Mouse (Mus musculus) bone marrow macrophage, adult 2 months (primary cell): ENCODE measurements at regions not wholly inside any gene's neighbourhood (a gene's known extent, or its start where the extent isn't known, plus 50 kb on each side); places are given as distances from the start of the nearest gene placed in this dataset.

Source experiments
- CTCF ChIP-seq: IDR thresholded peaks from 2 replicates; pipeline ENCODE4 v1.5.1; 2012; ENCODE audit warnings: low read depth, mild to moderate bottlenecking, low read length, moderate library complexity
- POLR2A ChIP-seq: IDR thresholded peaks from 2 replicates; pipeline ENCODE4 v1.6.1; 2012; ENCODE audit warnings: mild to moderate bottlenecking, low read depth, low read length, borderline replicate concordance

DNA sequence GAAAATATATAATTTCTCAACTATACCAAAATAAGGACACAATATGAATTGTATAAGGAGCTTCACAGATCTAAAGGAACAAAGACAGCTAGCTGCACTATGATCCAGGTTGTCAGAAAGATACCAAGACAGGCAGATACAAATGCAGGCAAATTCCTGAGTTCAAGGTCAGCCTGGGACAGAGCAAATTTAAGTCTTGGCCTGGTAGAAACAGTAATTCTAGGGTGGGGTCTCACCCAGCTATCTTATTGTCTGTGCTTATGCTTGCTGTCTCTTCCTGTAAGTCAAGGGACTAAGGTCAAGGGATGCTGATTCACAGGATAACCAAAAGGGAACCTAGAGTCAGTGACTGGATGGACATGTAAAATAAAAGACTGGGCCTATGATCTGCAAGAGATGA, 250.4 kb downstream of the Nucb2 start:
- TF ChIP-seq POLR2A (no peak), CTCF (no peak)
